Mouse (Mus musculus) mouse embryonic stem cell (cell line): ENCODE data around the gene Sycp2l.

Experiments
- in situ Hi-C, 2 experiments: fragments of 300-500 bp; cut with MboI; formaldehyde crosslinking; loops; 1 replicate in 1 of 2; 3 replicates in 1 of 2; pipeline ENCODE4 v1.14.3; 2019 to 2020; ENCODE audit warnings: low sequenced_read_pairs in 2 of 2, low pct_unique_long_range_greater_than_20kb in 1 of 2, mixed read lengths in 1 of 2; ENCODE audit not compliant: unreplicated experiment in 1 of 2

The Sycp2l gene

DNA sequence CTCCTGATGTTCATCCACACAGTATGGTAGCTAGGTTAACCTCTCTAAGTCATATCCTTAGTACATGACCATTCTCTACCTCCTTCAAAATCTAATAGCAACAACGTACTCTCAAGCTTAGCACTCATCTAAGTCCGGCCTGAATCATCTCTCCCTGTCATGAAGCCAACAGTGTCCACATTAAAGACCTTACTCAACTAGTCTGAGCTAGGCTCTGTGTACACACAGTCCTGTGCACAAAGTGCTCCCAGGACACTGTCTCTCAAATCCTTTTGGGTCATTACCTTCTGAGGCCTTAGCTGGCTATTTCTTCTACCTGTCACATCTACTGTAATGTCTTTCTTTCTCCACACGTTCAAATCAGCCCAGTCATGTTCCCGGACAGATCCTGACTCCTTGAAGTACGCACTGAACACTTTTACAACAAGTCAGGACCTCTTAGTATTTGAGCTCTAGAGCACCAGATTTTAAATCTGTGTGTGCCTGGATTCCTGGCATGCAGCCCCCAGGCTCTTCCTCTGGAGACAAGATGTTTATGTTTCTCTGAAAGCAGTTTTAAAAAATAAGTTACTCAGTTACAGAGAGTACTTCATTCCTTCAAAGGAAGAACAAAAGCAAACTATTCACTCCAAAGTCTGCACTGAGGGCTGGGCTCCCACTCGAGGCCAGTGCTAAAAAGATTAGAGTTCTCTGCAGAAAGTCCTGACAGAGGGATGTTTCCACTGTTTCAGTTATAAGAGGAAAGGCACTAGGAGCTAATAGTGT, 98.6 kb downstream of the Sycp2l start:
- in situ Hi-C loops, result no loop called here

- in situ Hi-C loops, result no loop called here
Observed at GRCm38 (mm10) chr13:41215669-41216068, 101.6 kb downstream of the Sycp2l start.

DNA sequence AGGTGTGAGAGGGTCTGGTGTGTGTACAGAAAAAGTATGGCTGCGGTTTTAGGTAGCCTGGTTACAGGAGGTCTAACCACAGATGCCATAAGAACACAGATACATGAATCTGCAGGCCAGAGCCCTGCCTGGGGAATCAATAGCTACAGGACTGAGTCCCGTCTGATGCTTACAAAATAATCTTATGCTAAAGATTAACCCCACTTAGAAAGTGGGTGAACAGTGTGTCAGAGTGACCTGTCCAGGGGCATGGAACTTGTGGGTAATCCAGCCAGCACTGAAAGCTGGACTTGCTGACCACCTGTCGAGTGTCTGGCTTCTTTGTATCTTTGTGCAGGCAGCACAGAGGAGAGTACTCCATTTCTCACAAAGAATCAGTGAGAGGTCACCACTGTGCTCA, 102.1 kb downstream of the Sycp2l start:
- in situ Hi-C loops, result no loop called here

- in situ Hi-C loops, result no loop called here
Observed at GRCm38 (mm10) chr13:41219056-41219455, 104.9 kb downstream of the Sycp2l start.

DNA sequence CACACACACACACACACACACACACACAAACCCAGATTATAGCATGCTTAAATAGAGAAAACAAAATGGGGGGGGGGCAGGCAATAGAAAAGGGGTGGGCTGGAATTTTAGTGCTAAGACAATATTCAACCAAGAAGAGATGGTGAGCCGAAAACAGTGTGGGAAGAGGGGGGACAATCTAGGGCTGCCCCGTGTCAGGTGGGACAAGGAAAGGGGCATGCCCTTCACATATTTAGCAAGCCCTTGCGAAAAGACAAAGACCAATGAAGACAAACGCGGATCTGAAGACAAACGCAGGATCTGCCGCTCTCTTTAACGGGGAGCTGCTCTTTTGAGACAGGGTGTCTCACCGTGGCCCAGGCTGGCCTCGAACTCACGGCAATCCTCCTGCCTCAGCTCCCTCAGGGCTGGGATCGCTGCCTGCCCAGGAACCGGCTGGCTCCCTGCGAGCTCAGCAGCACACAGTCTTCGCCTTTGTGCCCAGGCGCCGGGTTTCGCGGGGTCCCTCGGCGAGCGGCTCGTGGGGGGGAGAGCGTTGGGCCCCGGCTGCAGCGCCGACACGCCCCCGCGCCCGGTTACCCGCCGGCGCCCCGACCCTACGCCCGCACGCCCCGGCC, 105.7 kb downstream of the Sycp2l start:
- in situ Hi-C loops, result no loop called here

DNA sequence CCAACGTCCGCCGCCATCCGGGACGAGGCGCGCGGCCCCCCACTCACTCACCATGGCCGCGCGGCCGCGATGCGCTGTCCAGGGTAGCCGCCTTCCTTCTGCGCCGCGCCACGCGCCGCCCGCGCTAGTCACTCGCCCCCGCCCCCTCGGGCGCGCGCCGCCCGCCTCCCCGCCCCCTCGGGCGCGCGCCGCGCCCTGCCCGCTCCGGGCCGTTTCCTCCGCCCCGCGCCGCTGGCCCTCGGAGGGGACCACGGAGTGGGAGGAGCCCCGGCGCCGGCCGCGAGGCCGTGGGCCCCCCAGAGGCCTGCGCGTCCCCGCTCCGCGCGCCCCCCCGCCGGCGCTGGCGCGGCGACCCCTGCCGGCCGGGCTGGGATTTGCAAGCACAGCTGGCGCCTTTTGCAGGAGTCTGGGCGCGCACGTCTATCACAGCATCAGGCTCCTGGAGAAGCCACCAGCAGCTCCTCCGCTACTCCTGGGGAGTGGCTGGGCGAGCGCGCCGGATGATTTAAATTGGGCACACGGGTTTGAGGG, 106.3 kb downstream of the Sycp2l start, which contains the start of gene Elovl2:
Gene Elovl2, minus strand, starts transcription at position 102 of the 531 bp plus-strand sequence.
- in situ Hi-C loops, result no loop called here
